Mouse (Mus musculus) embryonic stem cell, embryonic (primary cell): ENCODE measurements around the gene Gm49387.

Experiments used
- CTCF ChIA-PET, 4 experiments: fragments of 300-600 bp in 2 of 4; fragments of 350-600 bp in 2 of 4; sonication (Branson Sonifier 250); formaldehyde crosslinking; loops; one replicate each; lab custom pipeline; 2022; ENCODE audit warnings: inconsistent platforms in 2 of 4; lab: Charles Lee
- POLR2A ChIA-PET, 4 experiments: fragments of 300-600 bp in 2 of 4; fragments of 350-600 bp in 2 of 4; sonication (Branson Sonifier 250); formaldehyde crosslinking; loops; one replicate each; lab custom pipeline; 2022; ENCODE audit warnings: antibody characterized with exemption in 4 of 4, inconsistent platforms in 1 of 4; lab: Charles Lee

Gm49387 gene

GRCm38 (mm10) chr14:31653101-31653875 lies 12.6 kb upstream of the Gm49387 start:
- CTCF ChIA-PET = interaction anchor here in 3 of 4 experiments (0.6 to 1.3 kb wide), 5 partner anchors 31 to 421 kb away, joined by 3 to 4 read pairs (median 3); no protein-coding TSS in a partner anchor
- POLR2A ChIA-PET = interaction anchor here in 3 of 4 experiments (0.9 to 5.6 kb wide), 5 partner anchors 8 to 265 kb away, joined by 3 to 25 read pairs (median 3); no protein-coding TSS in a partner anchor

- ChIA-PET CTCF (interaction anchor here in 1 of 4 experiments (1.0 kb wide), 1 partner anchor 381 kb away, joined by 3 read pairs; no protein-coding TSS in a partner anchor), POLR2A (interaction anchor here in 1 of 4 experiments (5.6 kb wide), 1 partner anchor 9 kb away, joined by 25 read pairs; no protein-coding TSS in a partner anchor)
These were observed 11.9 kb upstream of the Gm49387 start for GRCm38 (mm10) chr14:31652624-31653023.

- ChIA-PET POLR2A (interaction anchor here in 1 of 4 experiments (0.8 to 5.6 kb wide), 2 partner anchors 10 to 140 kb away, joined by 3 to 25 read pairs; no protein-coding TSS in a partner anchor), CTCF (interaction anchor here in 1 of 4 experiments (1.0 kb wide), 1 partner anchor 381 kb away, joined by 3 read pairs; no protein-coding TSS in a partner anchor)
These were observed 11.4 kb upstream of the Gm49387 start for GRCm38 (mm10) chr14:31652106-31652505.

- ChIA-PET CTCF (interaction anchor here in 2 of 4 experiments (0.9 to 2.1 kb wide), 3 partner anchors 8 to 11 kb away, joined by 3 to 12 read pairs (median 3); partner anchors contain the start of genes Btd (in 1 of the 2), Gm49387 (in 1 of the 2) and Hacl1 (in 1 of the 2)), POLR2A (interaction anchor here in 1 of 4 experiments (5.6 kb wide), 1 partner anchor 10 kb away, joined by 25 read pairs; no protein-coding TSS in a partner anchor)
These were observed 10.5 kb upstream of the Gm49387 start for GRCm38 (mm10) chr14:31651206-31651605.

- ChIA-PET CTCF (interaction anchor here in 3 of 4 experiments (0.6 to 2.1 kb wide), 7 partner anchors 9 to 152 kb away, joined by 3 to 12 read pairs (median 3); partner anchors contain the start of genes Btd (in 1 of the 3), Gm49387 (in 1 of the 3) and Hacl1 (in 1 of the 3)), POLR2A (interaction anchor here in 2 of 4 experiments (0.5 to 5.6 kb wide), 3 partner anchors 11 to 120 kb away, joined by 4 to 25 read pairs (median 4); no protein-coding TSS in a partner anchor)
These were observed 9.7 kb upstream of the Gm49387 start for GRCm38 (mm10) chr14:31650347-31650746.

GRCm38 (mm10) chr14:31647991-31648390 lies 7.3 kb upstream of the Gm49387 start:
- CTCF ChIA-PET = interaction anchor here in 2 of 4 experiments (0.6 to 1.4 kb wide), 3 partner anchors 13 to 175 kb away, joined by 3 to 4 read pairs (median 3); no protein-coding TSS in a partner anchor
- POLR2A ChIA-PET = interaction anchor here in 1 of 4 experiments (1.1 kb wide), 1 partner anchor 14 kb away, joined by 6 read pairs; no protein-coding TSS in a partner anchor

- ChIA-PET POLR2A (interaction anchor here in 1 of 4 experiments (2.0 kb wide), 1 partner anchor 16 kb away, joined by 7 read pairs; no protein-coding TSS in a partner anchor), CTCF (interaction anchor here in 3 of 4 experiments (1.0 to 1.6 kb wide), 4 partner anchors 16 to 431 kb away, joined by 3 to 6 read pairs (median 4); no protein-coding TSS in a partner anchor)
These were observed 5.2 kb upstream of the Gm49387 start for GRCm38 (mm10) chr14:31645920-31646319.

GRCm38 (mm10) chr14:31644931-31645547 lies 4.4 kb upstream of the Gm49387 start:
- CTCF ChIA-PET = interaction anchor here (0.5 to 1.6 kb wide), 13 partner anchors 10 to 673 kb away, joined by 3 to 8 read pairs (median 3); no protein-coding TSS in a partner anchor

GRCm38 (mm10) chr14:31644183-31644830 lies 3.6 kb upstream of the Gm49387 start:
- ChIA-PET CTCF (interaction anchor here (0.6 to 1.6 kb wide), 10 partner anchors 11 to 641 kb away, joined by 3 to 7 read pairs (median 4); no protein-coding TSS in a partner anchor), POLR2A (interaction anchor here in 2 of 4 experiments (0.5 to 2.0 kb wide), 3 partner anchors 17 to 423 kb away, joined by 4 to 7 read pairs (median 4); no protein-coding TSS in a partner anchor)

More at GRCm38 (mm10) chr14:31644931-31645547, 4.4 kb upstream of the Gm49387 start:
- POLR2A ChIA-PET = interaction anchor here in 2 of 4 experiments (0.6 to 2.0 kb wide), 2 partner anchors 17 to 422 kb away, joined by 4 to 7 read pairs; no protein-coding TSS in a partner anchor

- CTCF ChIA-PET = interaction anchor here in 2 of 4 experiments (0.6 to 1.0 kb wide), 5 partner anchors 12 to 370 kb away, joined by 3 to 6 read pairs (median 3); no protein-coding TSS in a partner anchor
- POLR2A ChIA-PET = interaction anchor here in 3 of 4 experiments (0.5 to 3.1 kb wide), 28 partner anchors 8 to 676 kb away, joined by 3 to 11 read pairs (median 4); partner anchors contain the start of genes Capn7 (in 1 of the 3), Dph3 (in 1 of the 3), Ncoa4 (in 1 of the 3) and Oxnad1 (in 1 of the 3)
These were observed 953 bp upstream of the Gm49387 start for GRCm38 (mm10) chr14:31641506-31642155.

GRCm38 (mm10) chr14:31640890-31641505 lies 320 bp upstream of the Gm49387 start, which contains the start of the genes Btd and Hacl1:
TSS of gene Btd (plus strand) at chr14:31641028.
TSS of gene Hacl1 (minus strand) at chr14:31641286.
- ChIA-PET POLR2A (interaction anchor here in 3 of 4 experiments (0.6 to 3.1 kb wide), 29 partner anchors 8 to 677 kb away, joined by 3 to 11 read pairs (median 4); partner anchors contain the start of genes Capn7 (in 1 of the 3), Dph3 (in 1 of the 3), Ncoa4 (in 1 of the 3) and Oxnad1 (in 1 of the 3)), CTCF (interaction anchor here in 2 of 4 experiments (0.6 to 1.0 kb wide), 6 partner anchors 10 to 369 kb away, joined by 3 to 6 read pairs (median 3); no protein-coding TSS in a partner anchor)

GRCm38 (mm10) chr14:31630677-31631076 lies 10.0 kb downstream of the Gm49387 start:
- POLR2A ChIA-PET = interaction anchor here in 2 of 4 experiments (0.6 to 3.0 kb wide), 5 partner anchors 10 to 41 kb away, joined by 3 to 11 read pairs (median 5); partner anchors contain the start of genes Btd (in 2 of the 2), Gm49387 (in 2 of the 2) and Hacl1 (in 2 of the 2)
- CTCF ChIA-PET = interaction anchor here in 2 of 4 experiments (0.5 to 1.4 kb wide), 2 partner anchors 10 to 53 kb away, joined by 3 to 11 read pairs; partner anchors contain the start of genes Btd (in 1 of the 2), Gm49387 (in 1 of the 2) and Hacl1 (in 1 of the 2)

GRCm38 (mm10) chr14:31622748-31623147 lies 17.9 kb downstream of the Gm49387 start:
- POLR2A ChIA-PET = interaction anchor here in 1 of 4 experiments (0.6 kb wide), 1 partner anchor 9 kb away, joined by 3 read pairs; no protein-coding TSS in a partner anchor
- CTCF ChIA-PET = no interaction called here

GRCm38 (mm10) chr14:31620591-31621223 lies 20.0 kb downstream of the Gm49387 start:
- POLR2A ChIA-PET = interaction anchor here in 1 of 4 experiments (0.7 kb wide), 1 partner anchor 14 kb away, joined by 3 read pairs; no protein-coding TSS in a partner anchor

More at GRCm38 (mm10) chr14:31620591-31621223, 20.0 kb downstream of the Gm49387 start:
- CTCF ChIA-PET = interaction anchor here in 3 of 4 experiments (0.6 to 1.4 kb wide), 3 partner anchors 9 to 34 kb away, joined by 3 to 8 read pairs (median 6); no protein-coding TSS in a partner anchor
